Mouse (Mus musculus): ENCODE measurements around the gene Klhl1. TPM values are rescaled to one million over a fixed set of nuclear protein-coding genes. Genes with fewer than 3 reads are reported as not detected.
"Not testable (repeated sequence)": the region's sequence is repeated elsewhere in the genome, so short reads cannot be mapped to it uniquely, and the experiment has no call there.

Klhl1 gene
- total and polyA plus RNA-seq, 2 experiments from 2014 or later, result 2.9 to 6.5 TPM

- H3K9me3 ChIP-seq (ENCODE audit: low read length), result no peaks in the 10 kb centered on the region
- ATAC-seq (no peak), DNase-seq (no peak)
- H3K27me3 ChIP-seq (ENCODE audit: insufficient read depth, low read length), result no peaks in the 10 kb centered on the region
- no peak overlapping the region for H3K27ac ChIP-seq (ENCODE audit: low read depth, low read length)
- no peak overlapping the region for H3K4me2 ChIP-seq (ENCODE audit: low read depth)
- H3K4me1 ChIP-seq (ENCODE audit: insufficient read depth), result no peaks in the 10 kb centered on the region
- no peak overlapping the region for H3K4me3 ChIP-seq (ENCODE audit: low read depth, low read length)
- no peak for TF ChIP-seq CTCF (IDR thresholded peaks at IDR 0.05; ENCODE audit: low read depth)
- no peaks in the 10 kb centered on the region for H3K36me3 ChIP-seq (ENCODE audit: insufficient read depth)
- 67% methylated on average over 2 of the region's 2 CpGs for WGBS
- H3K9ac ChIP-seq, result no peak overlapping the region
These were observed 57.1 kb downstream of the Klhl1 start for GRCm38 (mm10) chr14:96461756-96462155.

GRCm38 (mm10) chr14:96392032-96392737 lies 126.7 kb downstream of the Klhl1 start:
- DNase-seq (no peak), ATAC-seq (no peak)
- Histone ChIP-seq H3K4me1 (ENCODE audit: insufficient read depth) (no peaks in the 10 kb centered on the region), H3K27ac (ENCODE audit: low read depth, low read length) (no peak overlapping the region), H3K9ac (no peak overlapping the region), H3K4me2 (ENCODE audit: low read depth) (no peak overlapping the region), H3K9me3 (ENCODE audit: low read length) (no peaks in the 10 kb centered on the region), H3K4me3 (ENCODE audit: low read depth, low read length) (no peak overlapping the region), H3K36me3 (ENCODE audit: insufficient read depth) (no peaks in the 10 kb centered on the region), H3K27me3 (ENCODE audit: insufficient read depth, low read length) (no peaks in the 10 kb centered on the region)
- no peak for TF ChIP-seq CTCF (IDR thresholded peaks at IDR 0.05; ENCODE audit: low read depth)

GRCm38 (mm10) chr14:96362727-96363126 lies 156.2 kb downstream of the Klhl1 start:
- 94% methylated on average over 3 of the region's 3 CpGs for WGBS
- no peak for ATAC-seq
- H3K36me3 ChIP-seq (ENCODE audit: insufficient read depth), result no peaks in the 10 kb centered on the region
- no peaks in the 10 kb centered on the region for H3K27me3 ChIP-seq (ENCODE audit: insufficient read depth, low read length)
- H3K27ac ChIP-seq (ENCODE audit: low read depth, low read length), result no peak overlapping the region
- TF ChIP-seq CTCF (IDR thresholded peaks at IDR 0.05; ENCODE audit: low read depth), result no peak
- no peaks in the 10 kb centered on the region for H3K9me3 ChIP-seq (ENCODE audit: low read length)
- no peak overlapping the region for H3K9ac ChIP-seq
- no peak overlapping the region for H3K4me2 ChIP-seq (ENCODE audit: low read depth)
- no peak overlapping the region for H3K4me3 ChIP-seq (ENCODE audit: low read depth, low read length)
- no peak for DNase-seq
- no peaks in the 10 kb centered on the region for H3K4me1 ChIP-seq (ENCODE audit: insufficient read depth)

- H3K4me2 ChIP-seq (ENCODE audit: low read depth), result no peak overlapping the region
- peak; percentile 3 for DNase-seq
These were observed 170.7 kb downstream of the Klhl1 start for GRCm38 (mm10) chr14:96348220-96348619.

GRCm38 (mm10) chr14:96331069-96331468 lies 187.8 kb downstream of the Klhl1 start:
- H3K27ac ChIP-seq (ENCODE audit: low read depth, low read length), result no peak overlapping the region
- H3K36me3 ChIP-seq (ENCODE audit: insufficient read depth), result no peaks in the 10 kb centered on the region
- no peaks in the 10 kb centered on the region for H3K4me1 ChIP-seq (ENCODE audit: insufficient read depth)
- no peak overlapping the region for H3K4me3 ChIP-seq (ENCODE audit: low read depth, low read length)
- no peaks in the 10 kb centered on the region for H3K9me3 ChIP-seq (ENCODE audit: low read length)
- no peak for DNase-seq
- no peak overlapping the region for H3K9ac ChIP-seq
- H3K27me3 ChIP-seq (ENCODE audit: insufficient read depth, low read length), result no peaks in the 10 kb centered on the region
- WGBS, result 66% methylated on average over 4 of the region's 4 CpGs
- no peak for ATAC-seq
- TF ChIP-seq CTCF (IDR thresholded peaks at IDR 0.05; ENCODE audit: low read depth), result no peak
- no peak overlapping the region for H3K4me2 ChIP-seq (ENCODE audit: low read depth)

More at GRCm38 (mm10) chr14:96348220-96348619, 170.7 kb downstream of the Klhl1 start:
- no peak overlapping the region for H3K4me3 ChIP-seq (ENCODE audit: low read depth, low read length)
- no peaks in the 10 kb centered on the region for H3K4me1 ChIP-seq (ENCODE audit: insufficient read depth)
- H3K9me3 ChIP-seq (ENCODE audit: low read length), result no peaks in the 10 kb centered on the region
- H3K36me3 ChIP-seq (ENCODE audit: insufficient read depth), result no peaks in the 10 kb centered on the region
- no peaks in the 10 kb centered on the region for H3K27me3 ChIP-seq (ENCODE audit: insufficient read depth, low read length)
- no peak overlapping the region for H3K9ac ChIP-seq
- no peak for TF ChIP-seq CTCF (IDR thresholded peaks at IDR 0.05; ENCODE audit: low read depth)
- whole genome bisulfite sequencing, result 93% methylated on average over 1 of the region's 1 CpGs
- no peak overlapping the region for H3K27ac ChIP-seq (ENCODE audit: low read depth, low read length)
- ATAC-seq, result peak; percentile 59

GRCm38 (mm10) chr14:96217805-96218441 lies 301.0 kb downstream of the Klhl1 start:
- H3K9ac ChIP-seq, result no peak overlapping the region
- 72% methylated on average over 6 of the region's 6 CpGs for WGBS
- H3K36me3 ChIP-seq (ENCODE audit: insufficient read depth), result no peaks in the 10 kb centered on the region
- DNase-seq (no peak), ATAC-seq (no peak)
- H3K4me3 ChIP-seq (ENCODE audit: low read depth, low read length), result no peak overlapping the region
- H3K4me1 ChIP-seq (ENCODE audit: insufficient read depth), result no peaks in the 10 kb centered on the region
- TF ChIP-seq CTCF (IDR thresholded peaks at IDR 0.05; ENCODE audit: low read depth), result no peak
- no peak overlapping the region for H3K27ac ChIP-seq (ENCODE audit: low read depth, low read length)
- H3K9me3 ChIP-seq (ENCODE audit: low read length), result no peaks in the 10 kb centered on the region
- no peak overlapping the region for H3K4me2 ChIP-seq (ENCODE audit: low read depth)
- H3K27me3 ChIP-seq (ENCODE audit: insufficient read depth, low read length), result no peaks in the 10 kb centered on the region

- ATAC-seq, result not testable (repeated sequence)
These were observed 324.1 kb downstream of the Klhl1 start for GRCm38 (mm10) chr14:96194795-96195194.

More at GRCm38 (mm10) chr14:96194795-96195194, 324.1 kb downstream of the Klhl1 start:
- WGBS, result 93% methylated on average over 14 of the region's 16 CpGs
- not testable (repeated sequence) for H3K27ac ChIP-seq (ENCODE audit: low read depth, low read length); H3K4me1 ChIP-seq (ENCODE audit: insufficient read depth); H3K36me3 ChIP-seq (ENCODE audit: insufficient read depth); H3K4me3 ChIP-seq (ENCODE audit: low read depth, low read length); H3K9ac ChIP-seq; H3K9me3 ChIP-seq (ENCODE audit: low read length); H3K27me3 ChIP-seq (ENCODE audit: insufficient read depth, low read length); DNase-seq; H3K4me2 ChIP-seq (ENCODE audit: low read depth)
